Mouse (Mus musculus) midbrain, embryonic 11.5 days (tissue): ENCODE data around the gene Itpkc. TPM values are rescaled to one million over a fixed set of nuclear protein-coding genes. Genes with fewer than 3 reads are reported as not detected.
A peak's percentile ranks its signal among the peaks of the same experiment; 100 is the strongest.

ENCODE experiments used
- ATAC-seq: fragments of 200-750 bp; cut with Nextera tagmentation; 2 replicates; pipeline ENCODE4 v1.8.0; 2017; ENCODE audit warnings: moderate TSS enrichment, moderate library complexity; ENCODE audit not compliant: low FRiP score
- DNase-seq: peaks from one replicate; pipeline ENCODE4 v3.0.0; 2015; ENCODE audit warnings: low spot score; ENCODE audit errors: missing footprints
- H3K27ac ChIP-seq: fragments of 300-500 bp; sonication (generic); 2 replicates; pipeline ENCODE4 v1.5.1; 2014; ENCODE audit warnings: low read depth, low read length
- H3K27me3 ChIP-seq: fragments of 300-500 bp; sonication (generic); 2 replicates; pipeline ENCODE4 v1.6.1; 2014; ENCODE audit warnings: mild to moderate bottlenecking, low read length, moderate library complexity, mixed read lengths; ENCODE audit not compliant: control insufficient read depth, insufficient read depth
- H3K36me3 ChIP-seq: fragments of 300-500 bp; sonication (generic); 2 replicates; pipeline ENCODE4 v1.6.1; 2014; ENCODE audit warnings: mild to moderate bottlenecking, low read length, moderate library complexity, mixed read lengths; ENCODE audit not compliant: control insufficient read depth, insufficient read depth
- H3K4me1 ChIP-seq: fragments of 300-500 bp; sonication (generic); 2 replicates; pipeline ENCODE4 v1.6.1; 2014; ENCODE audit warnings: low read length; ENCODE audit not compliant: control insufficient read depth, insufficient read depth
- H3K4me2 ChIP-seq: fragments of 300-500 bp; sonication (generic); 2 replicates; pipeline ENCODE4 v1.6.1; 2014; ENCODE audit warnings: mild to moderate bottlenecking, moderate library complexity
- H3K4me3 ChIP-seq: fragments of 300-500 bp; sonication (generic); 2 replicates; pipeline ENCODE4 v1.5.1; 2014; ENCODE audit warnings: low read depth, low read length
- H3K9ac ChIP-seq: fragments of 300-500 bp; sonication (generic); 2 replicates; pipeline ENCODE4 v1.6.1; 2014; ENCODE audit warnings: low read length
- H3K9me3 ChIP-seq: fragments of 300-500 bp; sonication (generic); 2 replicates; pipeline ENCODE4 v1.6.1; 2016; ENCODE audit warnings: low read length; ENCODE audit not compliant: control insufficient read depth
- WGBS: fragments of 180-500 bp; shearing (Covaris S2); extraction: QIAGEN DNeasy Blood & Tissue Kit; methylation state at CpG from one replicate; pipeline ENCODE4 v1.1.7; 2014; 5-methylcytosine and 5-hydroxymethylcytosine counted together
- polyA plus RNA-seq: library from polyadenylated mRNA; unstranded; fragments of >200 nt; fragmentation: Nextera tagmentation; extraction: Ambion mirVana; gene quantifications from 2 replicates; pipeline ENCODE4 v1.2.1, GENCODE M21; 2014

Gene Itpkc
- polyA plus RNA-seq, 1 experiment from 2014 or later: 5.0 TPM

DNA sequence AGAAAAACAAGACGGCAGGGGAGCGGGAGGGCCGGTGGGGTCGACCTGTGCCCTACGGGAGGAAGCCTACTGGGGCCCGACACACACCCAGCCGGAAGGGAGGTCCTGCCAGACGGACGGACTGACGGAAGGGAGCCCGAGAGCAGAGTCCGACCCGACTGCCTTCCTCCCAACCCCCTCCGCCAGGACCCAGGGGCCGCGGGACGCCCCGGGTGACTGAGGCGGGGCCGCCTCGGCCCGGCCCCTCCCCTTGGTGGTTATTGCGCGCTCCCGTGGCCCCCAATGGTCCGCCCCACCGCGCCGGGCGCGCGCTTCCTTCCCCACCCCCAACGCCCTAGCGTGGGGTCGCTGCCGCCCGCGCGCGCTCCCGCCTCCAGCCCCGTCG is 62.2 kb downstream of the Itpkc start:
- peak overlapping the region; percentile 78 for H3K4me3 ChIP-seq
- H3K27me3 ChIP-seq: no peaks in the 10 kb centered on the region
- peaks cover 38% of the 10 kb centered on the region for H3K4me1 ChIP-seq
- 1% methylated on average over 24 of the region's 43 CpGs for whole genome bisulfite sequencing
- peak overlapping the region; percentile 79 for H3K4me2 ChIP-seq
- peak overlapping the region; percentile 86 for H3K9ac ChIP-seq
- peaks cover 5% of the 10 kb centered on the region; the same call in 1 of the 2 replicates for H3K36me3 ChIP-seq
- DNase-seq (peak; percentile 98), ATAC-seq (peak; percentile 85)
- peak overlapping the region; percentile 97 for H3K27ac ChIP-seq
- H3K9me3 ChIP-seq: no peaks in the 10 kb centered on the region

DNA sequence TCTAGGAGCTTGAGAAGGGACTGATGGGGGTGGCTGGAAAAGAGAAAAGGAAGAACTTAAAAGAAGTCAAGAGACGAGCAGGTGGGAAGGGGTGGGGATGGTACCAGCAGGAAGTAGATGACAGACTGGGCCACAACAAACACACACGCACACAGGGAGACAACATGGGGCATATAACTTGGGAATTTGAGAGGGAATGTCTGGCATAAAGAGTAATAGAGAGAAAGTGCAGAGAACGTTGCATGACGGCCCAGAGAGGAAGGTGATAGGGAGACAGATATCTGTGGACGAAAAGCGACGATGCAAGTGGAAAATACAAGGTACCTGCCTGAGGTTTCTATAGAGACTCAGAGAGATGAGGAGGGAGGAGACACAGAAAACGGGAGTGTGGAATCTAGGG is 62.8 kb downstream of the Itpkc start:
- H3K4me3 ChIP-seq: peak overlapping the region; percentile 78
- H3K27ac ChIP-seq: peak overlapping the region; percentile 97
- ATAC-seq (no peak), DNase-seq (no peak)
- no peaks in the 10 kb centered on the region for H3K9me3 ChIP-seq
- WGBS: 5% methylated on average over 8 of the region's 8 CpGs
- H3K27me3 ChIP-seq: no peaks in the 10 kb centered on the region
- H3K4me2 ChIP-seq: peak overlapping the region; percentile 79
- peak overlapping the region; percentile 86 for H3K9ac ChIP-seq
- H3K4me1 ChIP-seq: peaks cover 38% of the 10 kb centered on the region
- H3K36me3 ChIP-seq: peaks cover 5% of the 10 kb centered on the region; the same call in 1 of the 2 replicates

- Histone ChIP-seq H3K4me2 (peak overlapping the region; percentile 79), H3K27ac (no peak overlapping the region), H3K9ac (peak overlapping the region; percentile 86), H3K9me3 (no peaks in the 10 kb centered on the region), H3K36me3 (peaks cover 5% of the 10 kb centered on the region; the same call in 1 of the 2 replicates), H3K27me3 (no peaks in the 10 kb centered on the region), H3K4me3 (peak overlapping the region; percentile 78), H3K4me1 (peaks cover 38% of the 10 kb centered on the region)
- 85% methylated on average over 22 of the region's 23 CpGs for WGBS
- ATAC-seq: no peak
- DNase-seq: peak; percentile 79
Observed at GRCm38 (mm10) chr7:27165007-27165655, 63.3 kb downstream of the Itpkc start.

DNA sequence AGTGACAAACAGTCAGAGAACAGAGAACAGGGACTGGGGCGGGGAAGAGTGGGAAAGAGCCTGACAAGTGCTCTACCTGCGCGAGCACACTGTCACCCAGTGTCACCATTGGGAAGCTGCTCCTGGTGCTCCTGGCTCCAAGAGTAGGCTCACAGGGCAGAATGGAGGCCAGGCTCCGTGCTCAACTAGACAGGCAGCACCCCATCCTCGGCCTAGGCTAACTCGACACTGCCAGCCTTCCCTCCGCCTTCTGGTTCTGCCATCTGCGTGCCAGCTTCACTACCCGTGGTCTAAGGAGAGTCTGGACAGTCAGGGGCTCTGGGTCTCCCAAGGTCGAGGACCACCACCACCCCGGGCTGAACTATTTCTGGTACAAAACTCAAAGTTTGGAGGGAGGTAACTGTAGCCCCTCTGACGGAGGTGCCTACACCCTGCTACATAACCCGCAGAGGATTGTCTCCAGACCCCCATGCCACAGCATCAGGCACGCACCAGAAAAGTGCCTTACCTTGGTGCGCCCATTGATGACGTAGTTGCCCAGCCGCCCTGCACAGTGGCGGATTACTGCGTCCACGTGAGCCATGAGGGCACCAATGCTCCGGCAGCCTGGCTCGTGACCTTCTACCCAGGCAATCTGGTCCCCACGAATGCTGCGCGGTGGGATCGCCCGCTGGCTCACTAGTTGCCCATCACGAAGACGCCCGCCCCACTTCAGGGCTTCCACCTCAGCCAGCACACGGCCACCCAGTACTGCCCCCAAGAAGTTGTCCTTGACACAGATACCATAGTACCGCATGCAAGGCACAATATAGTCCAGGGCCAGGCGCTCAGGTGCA is 64.1 kb downstream of the Itpkc start:
- 86% methylated on average over 33 of the region's 33 CpGs for WGBS
- DNase-seq (peak; percentile 68), ATAC-seq (no peak)
- Histone ChIP-seq H3K36me3 (peaks cover 8% of the 10 kb centered on the region), H3K9ac (peak overlapping the region; percentile 86), H3K4me3 (peak overlapping the region; percentile 78), H3K9me3 (no peaks in the 10 kb centered on the region), H3K27ac (no peak overlapping the region), H3K4me2 (peak overlapping the region; percentile 79; the same call in 1 of the 2 replicates), H3K27me3 (no peaks in the 10 kb centered on the region), H3K4me1 (peaks cover 38% of the 10 kb centered on the region)

- Histone ChIP-seq H3K9ac (peak overlapping the region; percentile 36; the same call in 1 of the 2 replicates), H3K4me2 (peak overlapping the region; percentile 6), H3K4me1 (peaks cover 38% of the 10 kb centered on the region), H3K27me3 (no peaks in the 10 kb centered on the region), H3K36me3 (peaks cover 14% of the 10 kb centered on the region), H3K9me3 (no peaks in the 10 kb centered on the region), H3K4me3 (no peak overlapping the region), H3K27ac (no peak overlapping the region)
- ATAC-seq (no peak), DNase-seq (no peak)
- 90% methylated on average over 5 of the region's 5 CpGs for WGBS
Observed at GRCm38 (mm10) chr7:27163450-27163805, 65.0 kb downstream of the Itpkc start.

- WGBS: 95% methylated on average over 5 of the region's 5 CpGs
- H3K9me3 ChIP-seq: no peaks in the 10 kb centered on the region
- ATAC-seq (no peak), DNase-seq (peak; percentile 33)
- H3K4me2 ChIP-seq: no peak overlapping the region
- peaks cover 17% of the 10 kb centered on the region for H3K36me3 ChIP-seq
- no peaks in the 10 kb centered on the region for H3K27me3 ChIP-seq
- peaks cover 38% of the 10 kb centered on the region for H3K4me1 ChIP-seq
- peak overlapping the region; percentile 16; the same call in 1 of the 2 replicates for H3K9ac ChIP-seq
- no peak overlapping the region for H3K27ac ChIP-seq
- peak overlapping the region; percentile 3; the same call in 1 of the 2 replicates for H3K4me3 ChIP-seq
Observed at GRCm38 (mm10) chr7:27162780-27163449, 65.5 kb downstream of the Itpkc start.

GRCm38 (mm10) chr7:27161744-27162143 is 66.7 kb downstream of the Itpkc start:
- Histone ChIP-seq H3K9ac (peak overlapping the region; percentile 12; the same call in 1 of the 2 replicates), H3K36me3 (peaks cover 17% of the 10 kb centered on the region), H3K4me1 (peaks cover 33% of the 10 kb centered on the region), H3K4me3 (no peak overlapping the region), H3K27ac (no peak overlapping the region), H3K4me2 (no peak overlapping the region), H3K27me3 (no peaks in the 10 kb centered on the region), H3K9me3 (no peaks in the 10 kb centered on the region)
- no peak for ATAC-seq
- no peak for DNase-seq
- 90% methylated on average over 4 of the region's 4 CpGs for WGBS

- no peak for ATAC-seq
- no peak overlapping the region for H3K9ac ChIP-seq
Observed at GRCm38 (mm10) chr7:27160921-27161320, 67.5 kb downstream of the Itpkc start.

More at GRCm38 (mm10) chr7:27160921-27161320, 67.5 kb downstream of the Itpkc start:
- no peak for DNase-seq
- Histone ChIP-seq H3K9me3 (no peaks in the 10 kb centered on the region), H3K27me3 (no peaks in the 10 kb centered on the region), H3K4me3 (no peak overlapping the region), H3K4me1 (peaks cover 33% of the 10 kb centered on the region), H3K4me2 (no peak overlapping the region), H3K36me3 (peaks cover 17% of the 10 kb centered on the region), H3K27ac (no peak overlapping the region)
- WGBS: 94% methylated on average over 3 of the region's 3 CpGs
